Mouse (Mus musculus) WW6 (cell line): ENCODE measurements around the gene A730015C16Rik.

Experiments used
- DNase-seq: peaks from one replicate; pipeline ENCODE4 v3.0.0-alpha.2; 2013; ENCODE audit warnings: low read depth, low spot score

Gene A730015C16Rik

DNA sequence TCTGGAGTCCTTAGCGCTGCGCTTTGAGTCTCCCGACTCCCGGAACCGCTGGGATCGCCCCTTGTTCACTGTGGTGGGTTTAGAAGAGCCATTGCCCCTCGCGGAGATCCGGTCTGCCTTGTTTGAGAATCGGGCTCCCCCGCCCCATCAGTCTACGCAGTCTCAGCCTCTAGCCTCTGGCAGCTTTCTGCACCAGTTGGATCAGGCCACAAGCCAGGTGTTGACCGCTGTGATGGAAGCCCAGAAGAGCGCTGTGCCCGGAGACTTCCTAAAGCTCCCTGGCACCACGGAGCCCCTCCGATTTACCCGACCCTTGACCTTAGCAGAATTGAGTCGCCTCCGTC is at the start of gene A730015C16Rik:
Gene A730015C16Rik, minus strand, starts transcription at position 115 of the 344 bp plus-strand sequence.
- DNase-seq = peak; percentile 11

GRCm38 (mm10) chr4:108890876-108891275 is 42.5 kb upstream of the A730015C16Rik start:
- DNase-seq = no peak

GRCm38 (mm10) chr4:108887456-108887855 is 39.0 kb upstream of the A730015C16Rik start:
- DNase-seq = no peak

DNA sequence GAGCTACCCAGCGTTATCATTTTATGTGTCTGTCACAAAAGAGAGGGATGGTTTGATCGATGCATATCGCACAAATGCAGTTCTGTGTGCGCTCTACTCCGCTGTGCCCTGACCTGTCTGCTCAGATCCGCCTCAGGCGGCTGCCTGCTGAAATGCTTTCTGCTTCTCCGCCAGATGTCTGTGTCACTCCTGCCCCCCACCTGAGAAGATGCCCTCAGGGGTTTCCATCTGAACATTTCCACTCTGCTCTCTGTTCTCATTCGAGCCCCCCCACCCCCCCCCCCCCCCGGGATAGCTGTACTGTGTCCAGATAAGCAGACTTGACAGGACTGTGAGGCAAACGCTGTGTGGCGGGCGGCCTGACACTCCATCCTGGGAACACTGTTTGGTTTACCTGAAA is 35.4 kb upstream of the A730015C16Rik start:
- DNase-seq = no peak

DNA sequence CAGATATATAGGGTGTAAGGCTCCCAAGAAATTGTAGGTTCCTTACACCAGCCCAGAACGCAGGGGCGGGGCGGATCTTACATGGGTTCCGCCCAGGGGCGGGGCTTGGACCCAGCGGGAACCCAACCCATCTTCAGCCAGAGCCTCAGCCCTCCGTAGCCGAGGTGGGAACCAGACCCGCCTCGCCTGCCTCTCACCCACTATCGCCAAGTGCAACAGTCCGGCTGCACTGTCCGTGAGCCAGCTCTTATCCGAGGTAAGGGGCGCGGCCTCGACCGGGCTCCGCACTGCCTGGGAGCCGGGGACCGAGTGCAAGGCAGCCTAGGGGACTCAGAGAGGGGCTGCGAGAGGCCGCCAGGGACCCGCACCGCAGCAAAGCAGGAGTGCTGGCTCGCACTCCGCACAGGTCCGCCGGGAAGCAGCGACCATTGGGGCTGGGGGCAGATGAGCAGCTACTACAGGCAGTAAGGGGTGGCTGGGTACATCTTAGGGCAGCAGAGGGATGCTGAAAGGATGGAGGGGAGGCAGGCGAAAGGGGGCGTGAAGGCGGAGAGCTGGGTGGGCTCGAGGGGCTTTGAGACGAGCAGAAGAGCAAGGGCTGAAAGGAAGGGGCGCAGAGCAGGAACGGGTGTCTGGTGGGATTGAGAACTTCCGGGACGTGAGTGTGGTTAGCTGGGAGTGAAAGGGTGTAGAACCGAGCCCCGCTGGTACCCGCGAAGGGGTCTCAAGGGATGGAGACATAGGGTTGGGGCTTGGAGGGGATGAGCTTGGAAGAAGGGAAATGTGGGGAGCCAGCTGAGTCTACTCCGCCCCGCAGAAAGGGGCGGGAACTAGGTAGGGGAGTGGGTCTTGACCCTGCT is 30.8 kb upstream of the A730015C16Rik start, which contains the start of gene Rab3b:
Gene Rab3b, plus strand, starts transcription at position 101 of the 860 bp plus-strand sequence.
- peak; percentile 72 for DNase-seq

DNA sequence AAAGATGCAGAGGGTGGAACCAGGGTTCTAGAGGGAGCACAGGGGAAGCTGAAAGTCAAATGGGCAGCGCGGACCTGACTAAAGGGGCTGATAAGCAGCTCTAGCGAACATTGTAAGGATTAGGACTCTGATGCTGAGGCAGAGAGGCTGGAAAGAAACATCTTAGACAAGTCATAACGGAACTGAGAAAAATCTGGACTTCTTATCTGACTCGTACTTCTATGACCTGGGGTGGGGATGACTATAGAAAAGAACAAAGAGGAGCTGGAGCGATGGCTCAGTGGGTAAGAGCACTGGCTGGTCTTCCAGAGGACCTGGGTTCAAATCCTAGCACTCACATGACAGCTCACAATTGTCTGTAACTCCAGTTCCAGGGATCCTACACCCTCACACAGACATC is 29.5 kb upstream of the A730015C16Rik start:
- DNase-seq = no peak

GRCm38 (mm10) chr4:108873746-108874145 is 25.3 kb upstream of the A730015C16Rik start:
- no peak for DNase-seq

DNA sequence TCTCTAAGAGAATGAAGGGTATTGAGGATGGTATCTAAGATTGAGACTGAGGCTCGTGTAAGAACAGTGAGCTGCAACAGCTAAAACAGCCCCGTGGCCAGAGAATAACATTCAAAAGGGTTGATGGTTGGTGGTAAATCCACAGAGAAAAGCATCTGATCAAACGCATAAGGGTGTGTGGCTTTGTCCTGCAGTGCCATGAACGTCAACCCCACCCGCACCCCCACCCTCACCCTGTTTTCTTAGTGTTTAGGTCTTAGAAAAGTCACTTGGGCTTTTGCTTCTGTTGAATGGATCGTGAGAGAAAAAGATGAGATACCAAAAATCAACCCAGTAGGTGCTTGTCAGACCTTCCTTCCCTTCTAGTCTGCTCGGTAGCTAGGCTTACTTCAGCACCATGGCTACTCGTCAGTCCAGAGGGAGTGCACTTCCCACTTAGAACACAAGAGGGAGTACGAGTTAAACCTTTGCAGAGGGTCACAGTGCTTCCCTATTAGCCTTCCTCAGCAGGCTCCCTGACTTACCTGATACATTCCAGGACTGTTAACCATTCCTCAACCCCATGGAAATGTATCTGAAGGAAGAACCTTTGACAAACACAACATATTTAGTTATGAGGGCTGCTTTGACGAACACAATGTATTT is 21.4 kb upstream of the A730015C16Rik start:
- DNase-seq = peak; percentile 76

DNA sequence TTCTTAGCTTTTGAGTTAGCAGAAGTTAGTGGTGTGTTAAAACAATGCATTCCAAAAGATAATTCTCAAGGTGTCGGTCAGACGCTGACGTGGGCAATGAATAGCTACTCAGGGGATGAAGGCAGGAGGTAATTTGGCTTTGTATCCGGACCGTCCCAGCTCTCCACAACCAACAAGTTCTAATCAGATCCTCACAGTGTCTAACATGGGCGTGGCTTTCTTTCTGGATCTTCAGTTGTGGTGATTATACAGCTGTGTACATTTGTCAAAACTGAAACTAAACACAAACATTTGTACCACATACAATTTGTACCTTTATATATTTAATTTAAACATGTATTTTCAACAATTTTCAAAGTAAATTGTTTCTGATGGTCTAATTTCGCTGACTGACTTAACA is 18.4 kb upstream of the A730015C16Rik start:
- no peak for DNase-seq

DNA sequence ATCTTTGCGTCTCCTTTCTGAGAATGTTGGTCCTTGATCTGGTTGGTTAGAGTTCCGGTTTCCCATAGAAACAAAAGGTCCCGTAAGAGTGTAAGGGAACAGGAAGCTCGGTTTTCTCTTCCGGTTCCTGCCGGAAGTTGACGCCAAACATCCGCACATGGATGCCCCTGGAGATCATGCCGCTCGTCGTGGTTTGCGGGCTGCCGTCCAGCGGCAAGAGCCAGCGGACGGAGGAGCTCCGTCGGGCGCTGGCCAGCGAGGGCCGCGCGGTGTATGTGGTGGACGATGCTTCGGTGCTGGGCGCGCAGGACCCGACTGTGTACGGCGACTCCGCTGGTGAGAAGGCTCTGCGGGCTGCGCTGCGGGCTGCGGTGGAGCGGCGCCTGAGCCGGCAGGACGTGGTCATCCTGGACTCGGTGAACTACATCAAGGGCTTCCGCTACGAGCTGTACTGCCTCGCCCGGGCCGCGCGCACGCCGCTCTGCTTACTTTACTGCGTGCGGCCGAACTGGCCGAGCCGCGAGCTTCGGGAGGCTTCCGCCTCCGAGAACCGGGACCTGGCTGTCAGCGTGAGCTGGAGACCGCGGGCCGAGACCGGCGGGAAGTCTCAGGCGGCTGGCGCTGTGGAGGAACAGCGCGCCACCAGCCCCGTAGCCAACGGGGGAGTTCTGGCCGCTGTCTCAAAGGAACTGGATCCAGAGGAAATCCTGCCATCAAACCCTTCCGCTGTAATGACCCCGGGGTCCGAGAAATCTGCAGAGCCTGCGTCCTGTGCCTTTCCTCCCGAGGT is 509 bp downstream of the A730015C16Rik start, which contains the start of gene Kti12:
Gene Kti12, plus strand, starts transcription at position 71 of the 790 bp plus-strand sequence.
- peak; percentile 38 for DNase-seq

- no peak for DNase-seq
Measured at GRCm38 (mm10) chr4:108845824-108846569, 2.4 kb downstream of the A730015C16Rik start.

GRCm38 (mm10) chr4:108843336-108843735 is 5.1 kb downstream of the A730015C16Rik start:
- no peak for DNase-seq

- no peak for DNase-seq
Measured at GRCm38 (mm10) chr4:108841920-108842578, 6.4 kb downstream of the A730015C16Rik start.

GRCm38 (mm10) chr4:108838031-108838430 is 10.4 kb downstream of the A730015C16Rik start:
- DNase-seq = no peak

- DNase-seq = no peak
Measured at GRCm38 (mm10) chr4:108835496-108835895, 12.9 kb downstream of the A730015C16Rik start.

GRCm38 (mm10) chr4:108834971-108835311 is 13.5 kb downstream of the A730015C16Rik start:
- DNase-seq = no peak

DNA sequence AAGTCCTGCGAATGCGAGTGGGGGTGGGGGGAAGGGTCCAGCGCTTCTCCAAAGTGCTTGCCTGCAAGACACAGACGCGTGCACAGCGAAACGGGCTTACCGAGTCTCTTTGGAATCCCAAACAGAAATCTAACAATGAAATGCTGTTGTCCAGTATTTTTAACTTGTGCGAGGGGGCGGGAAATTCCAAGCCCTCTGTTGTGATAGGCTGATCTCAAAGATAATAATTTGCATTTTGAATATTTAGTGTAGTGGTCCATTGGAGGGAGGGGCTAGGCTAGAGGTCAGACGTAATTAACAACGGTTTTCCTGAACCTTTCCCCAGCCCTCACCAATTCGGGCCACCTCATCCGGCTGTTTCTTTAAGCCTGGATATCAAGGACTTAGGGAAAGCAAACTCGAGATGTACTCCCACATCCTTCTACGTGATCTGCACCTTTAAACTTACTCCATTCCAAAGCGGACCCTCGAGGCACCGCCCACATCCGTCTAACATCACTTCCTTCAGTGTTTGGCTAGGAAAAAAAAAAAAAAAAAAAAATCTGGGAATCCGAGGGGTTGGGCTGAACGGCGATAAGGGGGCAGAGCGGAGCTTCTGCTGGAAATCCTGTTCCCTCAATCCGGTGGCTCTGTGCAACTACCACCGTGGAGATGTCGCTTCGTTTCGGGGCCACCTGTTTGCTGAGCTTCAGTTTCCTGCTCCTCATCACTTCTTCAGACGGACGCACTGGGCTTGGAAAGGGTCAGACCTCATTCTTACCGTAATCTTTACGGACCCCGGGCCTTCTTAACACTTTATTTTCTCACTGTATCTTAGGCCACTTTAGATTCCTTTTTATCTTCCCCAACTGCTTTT is 14.1 kb downstream of the A730015C16Rik start, which contains the start of gene Txndc12:
Gene Txndc12, plus strand, starts transcription at position 487 of the 856 bp plus-strand sequence.
- DNase-seq = peak; percentile 71

DNA sequence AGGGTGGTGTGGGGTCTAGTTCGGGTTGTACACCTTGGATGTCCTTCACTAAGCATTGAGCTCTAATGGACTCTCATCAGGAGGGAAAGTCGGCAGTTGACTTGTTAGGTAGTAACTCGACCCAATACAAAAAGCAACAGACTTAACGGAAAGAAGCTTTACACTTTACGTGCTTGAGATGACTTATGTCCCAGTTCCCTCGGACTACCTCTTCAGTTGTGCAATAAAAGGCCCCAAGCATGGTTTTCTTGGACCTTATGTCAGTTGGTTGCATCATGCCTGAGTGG is 14.6 kb downstream of the A730015C16Rik start:
- no peak for DNase-seq

GRCm38 (mm10) chr4:108832916-108833827 is 15.2 kb downstream of the A730015C16Rik start, which contains the start of gene Btf3l4:
Btf3l4 (minus strand) TSS chr4:108833614.
- DNase-seq = peak; percentile 83
